Mouse (Mus musculus) ES-Bruce4 (cell line): ENCODE data around the gene Ctnnb1.

Experiments used
- EP300 ChIP-seq: IDR thresholded peaks from 2 replicates; pipeline ENCODE4 v1.6.1; 2011; ENCODE audit warnings: low read depth, low read length; ENCODE audit not compliant: insufficient read depth
- POLR2A ChIP-seq: IDR thresholded peaks from one replicate; pipeline ENCODE4 v1.8.1; 2011; ENCODE audit warnings: low read length; ENCODE audit not compliant: insufficient read depth

- TF ChIP-seq EP300 (no peak), POLR2A (no peak)
Measured at GRCm38 (mm10) chr9:120933587-120933885, 4.5 kb downstream of the Ctnnb1 start.
